Mouse (Mus musculus) midbrain, embryonic 14.5 days (tissue): ENCODE measurements around the gene Il17d. TPM values are rescaled to one million over a fixed set of nuclear protein-coding genes. Genes with fewer than 3 reads are reported as not detected.

Experiments
- polyA plus RNA-seq: library from polyadenylated mRNA; unstranded; fragments of >200 nt; fragmentation: Nextera tagmentation; extraction: Ambion mirVana; gene quantifications from 2 replicates; pipeline ENCODE4 v1.2.1, GENCODE M21; 2014

Gene Il17d
- polyA plus RNA-seq, 1 experiment from 2014 or later = 3.2 TPM

Other genes starting within 250 kb of the Il17d start
- 6.7 and 8.7 TPM in 2 replicates for gene Cryl1, start 126.2 kb upstream of the Il17d start, polyA plus RNA-seq
- 20.7 and 27.3 TPM in 2 replicates for gene Ift88, start 100.7 kb upstream of the Il17d start, polyA plus RNA-seq
- gene Eef1akmt1, start 46.8 kb downstream of the Il17d start, polyA plus RNA-seq = 101 and 104 TPM in 2 replicates
- 13.5 and 18.7 TPM in 2 replicates for gene Xpo4, start 140.7 kb downstream of the Il17d start, polyA plus RNA-seq
- not detected in 2 replicates for gene Gm49361, start 221.3 kb downstream of the Il17d start, polyA plus RNA-seq
- 5.4 and 7.1 TPM in 2 replicates for gene Lats2, start 233.6 kb downstream of the Il17d start, polyA plus RNA-seq